Mouse (Mus musculus): ENCODE measurements around the gene Adam23.

Adam23 gene

GRCm38 (mm10) chr1:63478946-63479345, 33.3 kb downstream of the Adam23 start:
- no peak for DNase-seq (ENCODE audit: low spot score in 2 of 2)

- no peak for DNase-seq (ENCODE audit: low spot score in 2 of 2)
Measured at GRCm38 (mm10) chr1:63484646-63485045, 39.0 kb downstream of the Adam23 start.

GRCm38 (mm10) chr1:63486646-63487045, 41.0 kb downstream of the Adam23 start:
- DNase-seq (ENCODE audit: low spot score in 2 of 2), result no peak

- DNase-seq (ENCODE audit: low spot score in 2 of 2), result no peak
Measured at GRCm38 (mm10) chr1:63491001-63491400, 45.3 kb downstream of the Adam23 start.

GRCm38 (mm10) chr1:63493325-63493724, 47.6 kb downstream of the Adam23 start:
- DNase-seq (ENCODE audit: low spot score in 2 of 2), result no peak

GRCm38 (mm10) chr1:63507386-63507785, 61.7 kb downstream of the Adam23 start:
- DNase-seq (ENCODE audit: low spot score in 2 of 2), result peak in 1 of 2 experiments; percentile 5

GRCm38 (mm10) chr1:63508801-63509200, 63.1 kb downstream of the Adam23 start:
- no peak for DNase-seq (ENCODE audit: low spot score in 2 of 2)

GRCm38 (mm10) chr1:63511416-63511815, 65.7 kb downstream of the Adam23 start:
- peak in 1 of 2 experiments; percentile 32 for DNase-seq (ENCODE audit: low spot score in 2 of 2)

GRCm38 (mm10) chr1:63517800-63518199, 72.1 kb downstream of the Adam23 start:
- DNase-seq (ENCODE audit: low spot score in 2 of 2), result no peak

- DNase-seq (ENCODE audit: low spot score in 2 of 2), result no peak
Measured at GRCm38 (mm10) chr1:63518814-63519213, 73.1 kb downstream of the Adam23 start.

- no peak for DNase-seq (ENCODE audit: low spot score in 2 of 2)
Measured at GRCm38 (mm10) chr1:63529901-63530300, 84.2 kb downstream of the Adam23 start.

- DNase-seq (ENCODE audit: low spot score in 2 of 2), result no peak
Measured at GRCm38 (mm10) chr1:63534271-63534827, 88.7 kb downstream of the Adam23 start.

- DNase-seq (ENCODE audit: low spot score in 2 of 2), result no peak
Measured at GRCm38 (mm10) chr1:63539884-63540613, 94.4 kb downstream of the Adam23 start.

- DNase-seq (ENCODE audit: low spot score in 2 of 2), result no peak
Measured at GRCm38 (mm10) chr1:63544122-63544521, 98.4 kb downstream of the Adam23 start.

- DNase-seq (ENCODE audit: low spot score in 2 of 2), result no peak
Measured at GRCm38 (mm10) chr1:63553039-63553438, 107.3 kb downstream of the Adam23 start.

- peak in 1 of 2 experiments; percentile 17 for DNase-seq (ENCODE audit: low spot score in 2 of 2)
Measured at GRCm38 (mm10) chr1:63561772-63562520, 116.3 kb downstream of the Adam23 start.

- no peak for DNase-seq (ENCODE audit: low spot score in 2 of 2)
Measured at GRCm38 (mm10) chr1:63563928-63564327, 118.2 kb downstream of the Adam23 start.

GRCm38 (mm10) chr1:63566501-63566900, 120.8 kb downstream of the Adam23 start:
- DNase-seq (ENCODE audit: low spot score in 2 of 2), result no peak

- DNase-seq (ENCODE audit: low spot score in 2 of 2), result no peak
Measured at GRCm38 (mm10) chr1:63567031-63567430, 121.3 kb downstream of the Adam23 start.

GRCm38 (mm10) chr1:63572229-63572628, 126.5 kb downstream of the Adam23 start:
- no peak for DNase-seq (ENCODE audit: low spot score in 2 of 2)

GRCm38 (mm10) chr1:63573432-63573831, 127.7 kb downstream of the Adam23 start:
- DNase-seq (ENCODE audit: low spot score in 2 of 2), result peak in 1 of 2 experiments; percentile 3

- no peak for DNase-seq (ENCODE audit: low spot score in 2 of 2)
Measured at GRCm38 (mm10) chr1:63573864-63574611, 128.3 kb downstream of the Adam23 start.

Data from urinary bladder, postnatal 36 days (tissue).